Mouse (Mus musculus): ENCODE data around the gene Timp2. TPM values are rescaled to one million over a fixed set of nuclear protein-coding genes. Genes with fewer than 3 reads are reported as not detected.
A peak's percentile ranks its signal among the peaks of the same experiment; 100 is the strongest.

Timp2 gene
- polyA plus RNA-seq, 1 experiment = 37.6 TPM

GRCm38 (mm10) chr11:118259580-118259979 is 96.0 kb downstream of the Timp2 start:
- TF ChIP-seq CTCF (IDR thresholded peaks at IDR 0.05; ENCODE audit: control insufficient read depth, insufficient read depth, low read length) = no peak
- TF ChIP-seq POLR2A (IDR thresholded peaks at IDR 0.05; ENCODE audit: borderline replicate concordance, control insufficient read depth, low read depth, low read length) = no peak
- WGBS = 79% methylated on average over 8 of the region's 8 CpGs
- H3K4me1 ChIP-seq (ENCODE audit: control insufficient read depth, insufficient read depth, low read length) = no peaks in the 10 kb centered on the region; the same call in 1 of the 2 replicates
- peak overlapping the region; percentile 66; the same call in 1 of the 2 replicates for H3K27ac ChIP-seq (ENCODE audit: control insufficient read depth, insufficient read depth, low read depth, low read length, poor library complexity)
- no peak overlapping the region for H3K4me3 ChIP-seq (replicated peaks; ENCODE audit: control insufficient read depth, low read depth, low read length)

- no peak overlapping the region for H3K27ac ChIP-seq (ENCODE audit: control insufficient read depth, insufficient read depth, low read depth, low read length, poor library complexity)
- TF ChIP-seq CTCF (IDR thresholded peaks at IDR 0.05; ENCODE audit: control insufficient read depth, insufficient read depth, low read length) (no peak), POLR2A (IDR thresholded peaks at IDR 0.05; ENCODE audit: borderline replicate concordance, control insufficient read depth, low read depth, low read length) (no peak)
- no peak overlapping the region for H3K4me3 ChIP-seq (replicated peaks; ENCODE audit: control insufficient read depth, low read depth, low read length)
- peaks cover 4% of the 10 kb centered on the region for H3K4me1 ChIP-seq (ENCODE audit: control insufficient read depth, insufficient read depth, low read length)
- 86% methylated on average over 7 of the region's 7 CpGs for WGBS
Observed at GRCm38 (mm10) chr11:118256371-118256770, 99.2 kb downstream of the Timp2 start.

GRCm38 (mm10) chr11:118254159-118254951 is 101.2 kb downstream of the Timp2 start:
- H3K4me3 ChIP-seq (replicated peaks; ENCODE audit: control insufficient read depth, low read depth, low read length) = no peak overlapping the region
- H3K27ac ChIP-seq (ENCODE audit: control insufficient read depth, insufficient read depth, low read depth, low read length, poor library complexity) = peak overlapping the region; percentile 13
- WGBS = 28% methylated on average over 15 of the region's 15 CpGs
- TF ChIP-seq POLR2A (IDR thresholded peaks at IDR 0.05; ENCODE audit: borderline replicate concordance, control insufficient read depth, low read depth, low read length) (peak; percentile 22; the same call in 1 of the 2 replicates), CTCF (IDR thresholded peaks at IDR 0.05; ENCODE audit: control insufficient read depth, insufficient read depth, low read length) (no peak)
- H3K4me1 ChIP-seq (ENCODE audit: control insufficient read depth, insufficient read depth, low read length) = peaks cover 4% of the 10 kb centered on the region

GRCm38 (mm10) chr11:118253447-118254158 is 101.9 kb downstream of the Timp2 start:
- Histone ChIP-seq H3K4me3 (replicated peaks; ENCODE audit: control insufficient read depth, low read depth, low read length) (no peak overlapping the region), H3K27ac (ENCODE audit: control insufficient read depth, insufficient read depth, low read depth, low read length, poor library complexity) (peak overlapping the region; percentile 13), H3K4me1 (ENCODE audit: control insufficient read depth, insufficient read depth, low read length) (peaks cover 7% of the 10 kb centered on the region)
- WGBS = 70% methylated on average over 7 of the region's 7 CpGs
- TF ChIP-seq POLR2A (IDR thresholded peaks at IDR 0.05; ENCODE audit: borderline replicate concordance, control insufficient read depth, low read depth, low read length) = no peak
- no peak for TF ChIP-seq CTCF (IDR thresholded peaks at IDR 0.05; ENCODE audit: control insufficient read depth, insufficient read depth, low read length)

Other genes starting within 250 kb of the Timp2 start
- 0.56 and 1.6 TPM in 2 replicates for gene Dnah17, start 225.1 kb downstream of the Timp2 start, polyA plus RNA-seq (2011; ENCODE audit: insufficient read depth, insufficient read length, low replicate concordance, missing spikeins)
- 19.2 and 28.3 TPM in 2 replicates for gene Cyth1, start 107.1 kb downstream of the Timp2 start, polyA plus RNA-seq (2011; ENCODE audit: insufficient read depth, insufficient read length, low replicate concordance, missing spikeins)
- gene Usp36, start 65.5 kb downstream of the Timp2 start, polyA plus RNA-seq (2011; ENCODE audit: insufficient read depth, insufficient read length, low replicate concordance, missing spikeins) = 10.2 and 18.5 TPM in 2 replicates
- gene Cep295nl, start 13.2 kb downstream of the Timp2 start, polyA plus RNA-seq (2011; ENCODE audit: insufficient read depth, insufficient read length, low replicate concordance, missing spikeins) = 1.4 and 1.5 TPM in 2 replicates
- 43.9 and 52.7 TPM in 2 replicates for gene Lgals3bp, start 46.4 kb upstream of the Timp2 start, polyA plus RNA-seq (2011; ENCODE audit: insufficient read depth, insufficient read length, low replicate concordance, missing spikeins)
- 8.3 and 14.6 TPM in 2 replicates for gene Cant1, start 63.3 kb upstream of the Timp2 start, polyA plus RNA-seq (2011; ENCODE audit: insufficient read depth, insufficient read length, low replicate concordance, missing spikeins)
- gene C1qtnf1, start 72.5 kb upstream of the Timp2 start, polyA plus RNA-seq (2011; ENCODE audit: insufficient read depth, insufficient read length, low replicate concordance, missing spikeins) = 1.5 and 1.8 TPM in 2 replicates
- gene Engase, start 121.1 kb upstream of the Timp2 start, polyA plus RNA-seq (2011; ENCODE audit: insufficient read depth, insufficient read length, low replicate concordance, missing spikeins) = 7.4 and 15.0 TPM in 2 replicates